In genomic region chr5:121758341-121758740, GRCm38 (mm10) we compare ENCODE assay signal across 21 mouse cellular contexts. TPM values are rescaled to one million over a fixed set of nuclear protein-coding genes. Genes with fewer than 3 reads are reported as not detected.
DNase-seq lines count a peak whose midpoint lies in the region; ATAC-seq and TF ChIP-seq lines count a peak whose summit lies in the region.
"Had no signal": no experiment of that assay in that cellular context is flagged by ENCODE, and none has a peak within 500 bp of the region (broad histone marks: within the 10 kb centered on the region; RNA-seq: fewer than 3 reads in every experiment).

No protein-coding gene starts in this region.

- H3K9ac ChIP-seq in midbrain, embryonic 11.5 days (ENCODE audit: low read length) = no peak overlapping the region
- H3K9ac ChIP-seq in midbrain, embryonic 14.5 days (replicated peaks; ENCODE audit: low read length) = no peak overlapping the region
- H3K9ac ChIP-seq in neural tube, embryonic 13.5 days = no peak overlapping the region
- H3K9ac ChIP-seq: embryonic facial prominence, embryonic 15.5 days; stomach, embryonic 15.5 days had no signal

- H3K4me3 ChIP-seq in gastrocnemius, adult 2 months = no peak overlapping the region
- H3K4me3 ChIP-seq in midbrain, embryonic 11.5 days (ENCODE audit: low read depth, low read length) = no peak overlapping the region
- no peak overlapping the region for H3K4me3 ChIP-seq in midbrain, embryonic 14.5 days (replicated peaks; ENCODE audit: low read depth, low read length)
- H3K4me3 ChIP-seq in neural tube, embryonic 13.5 days = no peak overlapping the region
- no peak overlapping the region for H3K4me3 ChIP-seq in left cerebral cortex, adult 2 months
- H3K4me3 ChIP-seq: embryonic facial prominence, embryonic 15.5 days; stomach, embryonic 15.5 days had no signal

- H3K36me3 ChIP-seq in midbrain, embryonic 11.5 days (ENCODE audit: control insufficient read depth, insufficient read depth, low read length) = 0 out of 2 replicates have a peak, but pooled peaks cover 3% of the 10 kb centered on the region
- H3K36me3 ChIP-seq in midbrain, embryonic 14.5 days (ENCODE audit: control insufficient read depth, insufficient read depth, low read length) = peaks cover 18% of the 10 kb centered on the region
- peaks cover 24% of the 10 kb centered on the region for H3K36me3 ChIP-seq in neural tube, embryonic 13.5 days

- H3K27ac ChIP-seq in gastrocnemius, adult 2 months = peak overlapping the region; percentile 20; the same call in 1 of the 2 replicates
- no peak overlapping the region for H3K27ac ChIP-seq in midbrain, embryonic 11.5 days (ENCODE audit: low read depth, low read length)
- no peak overlapping the region for H3K27ac ChIP-seq in midbrain, embryonic 14.5 days (replicated peaks; ENCODE audit: low read depth, low read length)
- peak overlapping the region; percentile 64 for H3K27ac ChIP-seq in neural tube, embryonic 13.5 days (replicated peaks)
- no peak overlapping the region for H3K27ac ChIP-seq in left cerebral cortex, adult 2 months
- H3K27ac ChIP-seq: embryonic facial prominence, embryonic 15.5 days; kidney, postnatal 0 days; stomach, embryonic 15.5 days had no signal

- no peaks in the 10 kb centered on the region; the same call in 1 of the 2 replicates for H3K4me1 ChIP-seq in midbrain, embryonic 11.5 days (ENCODE audit: control insufficient read depth, insufficient read depth, low read length)
- no peaks in the 10 kb centered on the region for H3K4me1 ChIP-seq in midbrain, embryonic 14.5 days (ENCODE audit: control insufficient read depth, insufficient read depth, low read length)
- H3K4me1 ChIP-seq in neural tube, embryonic 13.5 days (replicated peaks) = peaks cover 25% of the 10 kb centered on the region
- H3K4me1 ChIP-seq: embryonic facial prominence, embryonic 15.5 days; stomach, embryonic 15.5 days had no signal

- no peak overlapping the region for H3K4me2 ChIP-seq in midbrain, embryonic 11.5 days
- H3K4me2 ChIP-seq in midbrain, embryonic 14.5 days (ENCODE audit: low read length) = no peak overlapping the region
- H3K4me2 ChIP-seq in neural tube, embryonic 13.5 days = no peak overlapping the region
- H3K4me2 ChIP-seq: embryonic facial prominence, embryonic 15.5 days; heart, embryonic 11.5 days; stomach, embryonic 15.5 days had no signal

- 89% methylated on average over 4 of the region's 4 CpGs for WGBS in midbrain, embryonic 11.5 days
- 72% methylated on average over 4 of the region's 4 CpGs for WGBS in midbrain, embryonic 14.5 days
- 53% methylated on average over 4 of the region's 4 CpGs for WGBS in neural tube, embryonic 13.5 days

- H3K9me3 ChIP-seq in midbrain, embryonic 11.5 days (ENCODE audit: control insufficient read depth, low read length) = no peaks in the 10 kb centered on the region
- H3K9me3 ChIP-seq in midbrain, embryonic 14.5 days (ENCODE audit: control insufficient read depth, low read length) = no peaks in the 10 kb centered on the region
- H3K9me3 ChIP-seq in neural tube, embryonic 13.5 days = no peaks in the 10 kb centered on the region
- H3K9me3 ChIP-seq: embryonic facial prominence, embryonic 15.5 days; stomach, embryonic 15.5 days had no signal

- no peak for ATAC-seq in midbrain, embryonic 11.5 days (ENCODE audit: low FRiP score)
- ATAC-seq in midbrain, embryonic 14.5 days (ENCODE audit: low FRiP score, low TSS enrichment) = no peak
- ATAC-seq in neural tube, embryonic 13.5 days (ENCODE audit: low read depth) = no peak
- ATAC-seq: activated CD4-positive, CD25-positive, alpha-beta regulatory T cell, adult 4 months; midbrain, embryonic 16.5 days had no signal

- TF ChIP-seq CTCF in gastrocnemius, adult 2 months (IDR thresholded peaks at IDR 0.05) = no peak
- no peak for TF ChIP-seq CTCF in left cerebral cortex, adult 2 months (IDR thresholded peaks at IDR 0.05)

- intact Hi-C loops in gastrocnemius, adult 2 months (cut with DNase I) = loop anchor here (5.0 kb wide), 1 partner anchor 46 kb away; the partner anchor contains the start of gene Atxn2
- intact Hi-C loops in left cerebral cortex, adult 2 months (cut with DNase I) = no loop called here

- DNase-seq in gastrocnemius, adult 2 months = no peak
- DNase-seq in gastrocnemius, postnatal 25 days = no peak
- peak; percentile 87 for DNase-seq in midbrain, embryonic 11.5 days (ENCODE audit: low spot score, missing footprints)
- DNase-seq in midbrain, embryonic 14.5 days = no peak
- peak; percentile 49 for DNase-seq in skeletal muscle tissue, adult 2 months (ENCODE audit: low read depth, low spot score)
- no peak for DNase-seq in left cerebral cortex, adult 2 months (ENCODE audit: extremely low spot score in 1 of 2, low spot score in 2 of 2)
- DNase-seq: adrenal gland, adult 8-10 months; cerebellum, adult 8-10 months; cerebellum, postnatal 36 days; kidney, adult 2 months; left cerebral cortex, postnatal 4 days; right cerebral cortex, adult 18-20 months; right cerebral cortex, postnatal 4 days; thymus, postnatal 25 days had no signal

- H3K27me3 ChIP-seq in midbrain, embryonic 11.5 days (ENCODE audit: control insufficient read depth, insufficient read depth, low read length) = no peaks in the 10 kb centered on the region
- no peaks in the 10 kb centered on the region for H3K27me3 ChIP-seq in midbrain, embryonic 14.5 days (ENCODE audit: control insufficient read depth, insufficient read depth, low read length)
- no peaks in the 10 kb centered on the region for H3K27me3 ChIP-seq in neural tube, embryonic 13.5 days
- H3K27me3 ChIP-seq: embryonic facial prominence, embryonic 15.5 days; stomach, embryonic 15.5 days had no signal

RNA-seq across cellular contexts. Expression of gene Atxn2, which starts 47.2 kb away (rescaled TPM):
- total RNA-seq in gastrocnemius, adult 2 months (2021) = 100 to 1,000 TPM in 1 of 2 experiments, 10 to 100 TPM in 1; 94.6 to 117 TPM
- total RNA-seq in gastrocnemius, postnatal 25 days (2021) = 10 to 100 TPM; 94.1 to 97.6 TPM
- 59.2 and 66.8 TPM in 2 replicates for polyA plus RNA-seq in midbrain, embryonic 11.5 days (2014; fragmentation: Nextera tagmentation; extraction: Ambion mirVana)
- polyA plus RNA-seq in midbrain, embryonic 14.5 days (2014; fragmentation: Nextera tagmentation; extraction: Ambion mirVana) = 85.3 and 92.2 TPM in 2 replicates
- polyA plus RNA-seq in neural tube, embryonic 13.5 days (2015; fragmentation: Nextera tagmentation; extraction: Ambion mirVana) = 83.7 and 89.1 TPM in 2 replicates
- 100 to 1,000 TPM; 248 to 251 TPM for total RNA-seq in left cerebral cortex, adult 2 months (2021)

Comparison
In these comparisons a context has a peak if more than half of its experiments do, and no peak if none do; other contexts are left out.
1. DNase-seq: peak in midbrain, embryonic 11.5 days (single experiment) and skeletal muscle tissue, adult 2 months (single experiment); none in gastrocnemius, adult 2 months (single experiment), gastrocnemius, postnatal 25 days (single experiment), midbrain, embryonic 14.5 days (single experiment) and left cerebral cortex, adult 2 months (0 of 2).
2. H3K27ac ChIP-seq: peak in gastrocnemius, adult 2 months (single experiment) and neural tube, embryonic 13.5 days (single experiment); none in midbrain, embryonic 11.5 days (single experiment), midbrain, embryonic 14.5 days (single experiment) and left cerebral cortex, adult 2 months (single experiment).